Mouse (Mus musculus) CD4-positive helper T cell, adult 2 months (primary cell): ENCODE data around the gene Ptgfr.

Experiments used
- DNase-seq: peaks from one replicate; pipeline ENCODE4 v3.0.0-alpha.2; 2012; ENCODE audit warnings: low read depth, missing footprints, low spot score

Ptgfr gene

GRCm38 (mm10) chr3:151836871-151837680 lies at the start of gene Ptgfr:
Gene Ptgfr, minus strand, starts transcription at chr3:151837630.
- DNase-seq, result no peak

GRCm38 (mm10) chr3:151883881-151884280 lies 46.5 kb upstream of the Ptgfr start:
- no peak for DNase-seq

DNA sequence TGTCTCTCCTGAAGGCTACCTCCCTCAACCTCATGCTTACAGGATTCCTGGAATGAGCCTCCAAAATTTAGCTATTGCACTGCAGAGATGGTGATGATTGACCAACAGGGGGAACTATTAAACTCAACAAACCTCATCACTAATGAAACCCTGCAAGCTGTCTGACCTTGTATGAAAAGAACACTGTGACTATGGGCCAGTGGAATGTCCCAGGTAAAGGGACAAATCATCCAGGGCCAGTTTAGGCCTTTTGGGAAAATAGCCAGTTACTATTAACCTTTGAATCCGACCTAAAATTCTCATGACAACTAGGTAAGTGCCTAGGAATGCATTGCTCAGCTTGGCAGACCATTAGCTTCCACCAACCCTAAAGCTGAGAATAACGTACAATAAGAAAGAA lies 42.6 kb upstream of the Ptgfr start:
- DNase-seq, result no peak

GRCm38 (mm10) chr3:151868970-151869369 lies 31.5 kb upstream of the Ptgfr start:
- no peak for DNase-seq

- DNase-seq, result no peak
Observed at GRCm38 (mm10) chr3:151851344-151851743, 13.9 kb upstream of the Ptgfr start.

- no peak for DNase-seq
Observed at GRCm38 (mm10) chr3:151850621-151851020, 13.2 kb upstream of the Ptgfr start.

DNA sequence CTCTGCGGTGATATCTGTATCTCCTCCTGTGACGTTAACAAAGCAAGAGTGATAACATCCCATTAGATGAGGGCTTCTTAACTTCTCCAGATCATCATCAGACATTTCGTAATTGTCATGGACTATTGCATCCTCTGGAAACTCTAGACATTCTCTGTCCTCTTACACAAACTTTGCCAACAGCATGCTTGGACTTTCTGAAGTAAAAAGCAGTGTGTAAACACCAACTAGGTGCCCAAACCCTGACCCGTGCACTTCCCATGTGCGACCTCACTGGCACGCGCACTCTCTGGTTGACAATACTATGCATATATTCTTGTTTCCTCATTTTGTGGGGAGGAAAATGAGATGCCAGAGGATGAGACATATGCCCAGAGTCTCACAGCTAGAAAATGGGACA lies 8.9 kb upstream of the Ptgfr start:
- DNase-seq, result no peak

DNA sequence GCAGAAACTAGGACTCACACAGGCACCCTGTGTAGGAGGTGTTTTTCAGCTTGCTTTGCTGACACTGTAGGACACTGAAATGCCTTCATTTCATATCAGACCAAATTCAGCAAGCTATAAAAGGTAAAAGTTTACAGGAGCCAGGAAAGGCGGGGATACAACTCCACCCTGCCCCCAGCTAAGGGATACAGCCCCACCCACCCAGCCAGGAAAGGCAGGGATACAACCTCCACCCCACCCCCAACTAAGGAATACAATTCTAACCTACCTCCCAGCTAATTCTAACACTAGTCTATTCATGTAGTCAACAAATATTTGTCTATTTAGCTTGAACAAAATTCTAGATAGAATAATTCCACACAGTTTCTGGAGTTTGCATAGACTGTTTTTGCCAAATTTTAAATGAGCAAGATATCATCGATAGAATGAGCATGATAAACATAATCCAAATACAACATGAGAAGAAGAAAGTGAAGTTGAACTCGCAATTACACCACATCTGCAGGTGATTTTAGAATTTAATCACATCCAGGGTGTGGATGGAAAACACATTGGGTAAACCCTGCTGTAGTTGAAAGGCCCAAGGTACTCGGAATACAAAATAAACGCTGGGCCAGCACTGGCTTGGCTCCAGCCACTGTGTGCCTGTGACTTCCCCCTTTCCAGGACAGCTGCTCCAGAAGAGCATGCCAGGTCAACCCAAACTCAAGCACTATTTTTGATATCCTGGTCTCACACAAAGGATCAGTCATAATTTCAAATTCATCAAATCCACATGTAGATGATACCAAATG lies 7.1 kb upstream of the Ptgfr start:
- no peak for DNase-seq

DNA sequence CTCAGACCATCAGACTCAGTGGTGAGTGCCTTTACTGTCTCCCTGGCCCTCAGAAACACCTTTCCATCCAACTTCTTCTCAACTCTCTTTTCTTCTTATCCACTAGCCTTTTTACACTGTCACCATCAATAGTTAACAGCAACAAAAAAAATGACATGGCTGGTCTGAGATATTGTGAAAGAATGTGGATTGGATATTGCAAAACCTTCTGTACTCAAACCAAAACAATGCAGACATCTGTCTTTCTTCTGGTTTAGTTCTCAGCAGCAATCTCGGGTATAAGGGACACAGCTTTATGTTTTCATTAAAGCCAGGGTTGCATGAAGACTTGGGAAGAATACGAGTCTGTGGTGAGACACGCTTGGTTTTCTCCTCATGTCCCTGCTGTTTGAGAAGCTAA lies 3.3 kb upstream of the Ptgfr start:
- no peak for DNase-seq

GRCm38 (mm10) chr3:151838372-151838771 lies 942 bp upstream of the Ptgfr start:
- DNase-seq, result no peak

DNA sequence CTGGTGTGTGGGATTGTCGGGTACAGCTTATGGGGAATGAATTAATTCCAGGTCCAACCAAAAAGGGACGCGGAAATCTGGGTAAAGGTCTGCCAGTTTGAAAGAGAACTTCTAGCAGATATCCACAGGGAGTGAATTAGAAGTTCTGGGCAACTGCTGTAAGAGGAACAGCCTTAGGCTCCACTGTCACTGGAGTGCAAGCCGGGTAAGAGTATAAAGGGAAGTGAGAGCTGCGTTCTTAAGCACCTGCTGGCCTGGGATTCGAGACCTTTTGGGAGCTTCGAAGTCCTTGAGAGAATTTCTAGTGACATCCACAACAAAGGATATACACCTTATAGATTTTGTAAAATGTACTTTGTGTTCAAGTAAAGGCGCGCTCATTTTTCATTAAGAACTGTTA lies 319 bp upstream of the Ptgfr start:
- no peak for DNase-seq

DNA sequence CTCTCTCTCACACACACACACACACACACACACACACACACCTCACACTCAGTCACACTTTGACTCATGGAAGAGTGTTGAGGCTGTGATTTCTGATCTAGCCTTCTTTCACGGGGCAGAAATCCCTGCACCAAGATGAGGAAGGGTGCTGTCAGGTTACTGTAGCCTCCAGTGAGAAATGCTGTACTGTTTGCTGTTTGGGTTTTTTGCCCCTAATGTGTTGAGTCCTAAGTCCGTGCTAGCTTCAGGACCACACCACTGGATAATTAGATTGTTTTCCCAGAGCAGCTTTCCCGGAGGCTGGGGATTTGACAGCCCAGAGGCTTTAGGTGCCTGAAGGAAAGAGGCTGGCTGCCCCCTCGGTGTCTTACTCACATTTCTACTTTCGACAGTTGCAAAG lies 979 bp downstream of the Ptgfr start:
- DNase-seq, result no peak

- DNase-seq, result no peak
Observed at GRCm38 (mm10) chr3:151835831-151836230, 1.6 kb downstream of the Ptgfr start.

DNA sequence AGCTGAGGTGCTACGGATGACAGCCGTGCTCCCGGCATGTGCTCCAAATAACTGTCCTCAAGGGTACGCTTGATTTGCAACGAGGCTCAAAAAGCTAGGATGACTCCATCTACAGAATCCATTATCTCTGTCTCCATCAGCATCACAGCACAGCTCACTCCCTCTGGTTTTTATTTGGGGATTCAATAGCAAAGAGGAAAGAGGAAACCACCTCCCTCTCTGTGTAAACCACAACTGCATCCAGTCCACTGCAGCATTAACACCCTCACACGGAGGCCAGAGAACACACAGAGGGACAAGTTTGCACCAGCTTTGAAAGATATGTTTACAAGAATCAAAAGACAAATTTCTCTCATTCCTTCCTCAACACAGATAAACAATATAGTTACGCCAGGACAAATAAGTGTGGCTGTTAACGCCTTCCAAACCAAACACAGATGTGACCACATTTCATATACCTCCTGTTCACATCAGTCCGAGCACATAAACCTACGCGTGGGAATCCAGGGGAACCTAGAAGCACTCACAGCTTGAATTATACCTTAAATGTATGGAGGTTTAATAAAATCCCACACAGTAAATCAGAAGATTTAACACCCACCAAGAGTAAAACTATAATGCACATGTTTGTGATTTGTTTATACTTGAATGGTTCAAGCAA lies 9.3 kb downstream of the Ptgfr start:
- no peak for DNase-seq

- DNase-seq, result no peak
Observed at GRCm38 (mm10) chr3:151819811-151820210, 17.6 kb downstream of the Ptgfr start.

GRCm38 (mm10) chr3:151818265-151818664 lies 19.2 kb downstream of the Ptgfr start:
- no peak for DNase-seq

DNA sequence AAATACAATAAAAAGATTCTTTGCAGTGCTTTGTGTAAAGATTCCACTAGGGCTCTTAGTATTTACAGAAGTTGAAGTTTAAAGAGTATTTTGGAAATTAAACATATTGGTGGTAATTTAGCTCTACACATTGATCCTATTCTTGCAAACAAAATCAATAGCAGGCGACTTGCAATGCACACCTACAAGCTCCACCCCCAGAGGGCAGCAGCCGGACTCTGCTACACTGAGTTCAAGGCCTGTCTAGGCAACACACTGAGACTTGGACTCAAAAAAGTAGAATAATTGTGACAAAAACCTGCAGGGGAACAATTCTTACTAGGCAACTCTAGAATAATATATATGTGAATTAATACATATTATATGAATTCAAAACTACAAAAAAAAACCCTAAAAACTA lies 28.8 kb downstream of the Ptgfr start:
- no peak for DNase-seq

GRCm38 (mm10) chr3:151788622-151789021 lies 48.8 kb downstream of the Ptgfr start:
- no peak for DNase-seq

DNA sequence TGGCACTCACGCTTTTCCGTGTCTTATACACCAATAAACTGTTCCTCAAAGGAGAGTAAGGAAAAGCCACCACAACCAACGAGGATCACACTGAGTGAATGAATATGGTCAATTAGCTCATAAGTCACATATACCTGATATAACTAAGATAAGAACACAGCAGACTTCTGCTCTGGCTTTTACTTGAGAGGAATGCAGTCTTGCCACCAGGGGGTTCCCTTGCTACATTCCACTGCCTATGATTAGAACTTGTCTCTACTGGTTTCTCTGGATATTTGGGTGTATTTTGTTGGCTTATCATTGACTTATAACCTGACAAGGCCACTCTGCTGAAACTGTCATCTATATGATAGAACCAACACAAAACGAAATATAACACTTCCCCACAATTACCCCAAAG lies 62.3 kb downstream of the Ptgfr start:
- DNase-seq, result no peak

DNA sequence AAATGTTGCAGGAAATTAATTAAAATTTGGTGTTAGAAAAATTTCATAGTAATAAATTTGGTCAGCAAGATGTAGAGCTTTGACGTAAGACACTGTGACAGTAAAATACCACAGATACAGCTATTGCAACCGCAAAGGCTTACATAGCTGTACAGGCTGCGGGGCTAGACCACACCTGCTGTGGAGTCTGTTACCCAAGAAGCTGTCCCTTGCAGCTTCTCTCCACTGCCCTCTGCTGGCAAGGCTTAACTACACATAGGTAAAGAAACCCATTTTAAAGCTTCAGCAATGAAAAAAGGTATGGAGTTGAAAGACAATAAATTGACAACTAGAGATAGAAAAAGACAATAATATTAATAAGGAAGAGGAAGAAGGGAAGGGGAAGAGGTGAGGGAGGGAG lies 66.4 kb downstream of the Ptgfr start:
- peak; percentile 35 for DNase-seq

DNA sequence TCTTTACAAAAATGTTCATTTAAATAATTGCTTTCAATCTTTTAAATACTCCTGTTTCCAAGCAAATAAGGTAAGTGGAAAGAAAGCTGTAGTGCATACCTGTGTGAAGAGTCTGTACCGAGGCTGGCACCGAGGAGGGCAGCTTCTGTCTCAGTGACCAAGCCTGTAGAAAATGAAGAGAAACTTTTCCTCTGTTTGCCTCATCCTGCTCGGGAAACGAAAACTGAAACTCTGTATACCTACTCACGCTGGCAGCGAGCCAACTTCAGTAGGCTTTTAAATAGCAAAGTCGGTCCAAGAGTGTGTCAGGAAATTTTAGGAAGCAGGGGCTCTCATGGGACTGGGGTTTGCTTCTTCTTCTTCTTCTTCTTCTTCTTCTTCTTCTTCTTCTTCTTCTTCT lies 87.7 kb downstream of the Ptgfr start, which contains the start of gene Ifi44:
Gene Ifi44 (minus strand): TSS at position 224 of the 400 bp plus-strand sequence.
- DNase-seq, result peak; percentile 15

- no peak for DNase-seq
Observed at GRCm38 (mm10) chr3:151748514-151748913, 88.9 kb downstream of the Ptgfr start.
